Mouse (Mus musculus) forebrain, embryonic 14.5 days (tissue): ENCODE measurements at regions not wholly inside any gene's neighbourhood (a gene's known extent, or its start where the extent isn't known, plus 50 kb on each side); places are given as distances from the start of the nearest gene placed in this dataset.

Experiments used
- ATAC-seq: fragments of 200-750 bp; cut with Nextera tagmentation; 2 replicates; pipeline ENCODE4 v1.8.0; 2017; ENCODE audit warnings: mild to moderate bottlenecking, moderate library complexity
- DNase-seq: peaks from one replicate; pipeline ENCODE4 v3.0.0-alpha.2; 2015; ENCODE audit warnings: low spot score
- H3K27ac ChIP-seq: fragments of 300-500 bp; sonication (generic); 2 replicates; pipeline ENCODE4 v1.5.1; 2014; ENCODE audit warnings: low read depth, mild to moderate bottlenecking, control low read depth, low read length, moderate library complexity
- H3K27me3 ChIP-seq: fragments of 300-500 bp; sonication (generic); replicated peaks from 2 replicates; pipeline ENCODE4 v1.6.1; 2014; ENCODE audit warnings: low read length, control low read depth, mixed read lengths; ENCODE audit not compliant: control insufficient read depth, insufficient read depth
- H3K36me3 ChIP-seq: fragments of 300-500 bp; sonication (generic); 2 replicates; pipeline ENCODE4 v1.6.1; 2014; ENCODE audit warnings: low read length, control low read depth; ENCODE audit not compliant: control insufficient read depth, insufficient read depth
- H3K4me1 ChIP-seq: fragments of 300-500 bp; sonication (generic); 2 replicates; pipeline ENCODE4 v1.6.1; 2014; ENCODE audit warnings: antibody characterized with exemption, low read length, control low read depth; ENCODE audit not compliant: control insufficient read depth, insufficient read depth
- H3K4me2 ChIP-seq: fragments of 300-500 bp; sonication (generic); 2 replicates; pipeline ENCODE4 v1.6.1; 2014; ENCODE audit warnings: mild to moderate bottlenecking, control low read depth, low read length
- H3K4me3 ChIP-seq: fragments of 300-500 bp; sonication (generic); 2 replicates; pipeline ENCODE4 v1.5.1; 2014; ENCODE audit warnings: low read depth, low read length, control low read depth
- H3K9ac ChIP-seq: fragments of 300-500 bp; sonication (generic); 2 replicates; pipeline ENCODE4 v1.6.1; 2014; ENCODE audit warnings: mild to moderate bottlenecking, low read length, control low read depth, moderate library complexity
- H3K9me3 ChIP-seq: fragments of 300-500 bp; sonication (generic); replicated peaks from 2 replicates; pipeline ENCODE4 v1.6.1; 2016; ENCODE audit warnings: low read length, control low read depth, mixed read lengths; ENCODE audit not compliant: control insufficient read depth
- WGBS: fragments of 180-500 bp; shearing (Covaris S2); extraction: QIAGEN DNeasy Blood & Tissue Kit; methylation state at CpG from one replicate; pipeline ENCODE4 v1.1.7; 2014; 5-methylcytosine and 5-hydroxymethylcytosine counted together

DNA sequence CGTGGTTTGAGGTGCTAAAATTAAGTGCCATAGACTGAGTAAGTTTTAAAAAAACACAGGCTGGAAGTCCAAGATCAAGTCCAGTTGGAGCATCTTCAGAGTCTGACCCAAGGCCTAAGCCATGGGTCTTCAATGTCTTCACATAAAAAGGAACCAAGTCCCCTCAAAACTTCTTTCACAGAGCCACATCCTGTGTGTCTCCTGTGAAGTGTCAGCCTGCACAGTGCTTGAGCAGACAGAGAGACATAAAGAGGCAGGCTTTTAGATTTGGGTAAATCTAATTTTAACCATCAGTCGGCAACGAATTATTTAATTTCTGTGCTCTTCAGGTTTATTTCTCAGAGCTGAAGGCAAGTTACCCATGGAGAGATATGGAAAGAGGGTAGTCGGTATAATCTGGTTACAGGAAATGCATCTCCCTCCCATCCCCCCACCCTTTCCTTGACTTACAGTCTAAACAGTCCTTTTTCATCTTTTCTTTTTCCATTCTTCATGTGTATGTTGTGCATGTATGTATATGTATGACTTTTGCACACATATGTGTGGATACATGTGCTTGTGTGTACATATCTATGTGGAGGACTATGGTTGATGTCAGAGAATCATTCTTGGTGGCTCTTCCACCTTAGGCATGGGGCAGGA lies 75.1 kb upstream of the Cxcr4 start:
- WGBS, result 88% methylated on average over 4 of the region's 4 CpGs
- Histone ChIP-seq H3K27ac (no peak overlapping the region), H3K4me3 (no peak overlapping the region)

GRCm38 (mm10) chr1:128663207-128663606 lies 71.1 kb upstream of the Cxcr4 start:
- Histone ChIP-seq H3K4me2 (no peak overlapping the region), H3K27ac (no peak overlapping the region), H3K36me3 (no peaks in the 10 kb centered on the region), H3K27me3 (no peaks in the 10 kb centered on the region), H3K9me3 (no peaks in the 10 kb centered on the region), H3K4me1 (peaks cover 6% of the 10 kb centered on the region; the same call in 1 of the 2 replicates), H3K9ac (no peak overlapping the region), H3K4me3 (no peak overlapping the region)
- ATAC-seq, result no peak
- WGBS, result 99% methylated on average over 2 of the region's 2 CpGs
- no peak for DNase-seq

More for the DNA sequence above, 75.1 kb upstream of the Cxcr4 start:
- no peaks in the 10 kb centered on the region for H3K9me3 ChIP-seq
- peaks cover 4% of the 10 kb centered on the region; the same call in 1 of the 2 replicates for H3K4me1 ChIP-seq
- H3K9ac ChIP-seq, result no peak overlapping the region
- no peaks in the 10 kb centered on the region for H3K27me3 ChIP-seq
- no peaks in the 10 kb centered on the region for H3K36me3 ChIP-seq
- ATAC-seq (no peak), DNase-seq (no peak)
- H3K4me2 ChIP-seq, result no peak overlapping the region

DNA sequence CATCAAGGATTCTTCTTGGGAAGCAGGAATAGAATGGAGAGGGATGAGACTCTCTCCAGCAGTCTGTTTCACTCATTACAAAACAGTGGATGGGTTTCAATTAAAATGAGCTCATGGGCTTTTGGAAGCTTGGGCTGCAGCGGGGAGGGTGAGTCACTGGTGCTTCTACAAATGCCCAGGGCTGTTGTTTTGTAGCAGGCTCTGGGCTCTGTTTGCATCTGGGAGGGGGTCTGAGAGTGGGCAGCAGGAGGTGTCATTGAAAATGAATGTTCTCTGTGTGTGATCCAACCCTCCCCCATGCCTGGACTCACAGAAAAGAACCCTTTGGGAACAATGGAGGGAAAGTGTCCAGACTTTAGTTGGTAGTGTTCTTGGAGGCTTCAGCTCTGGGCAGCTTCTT lies 67.8 kb upstream of the Cxcr4 start:
- Histone ChIP-seq H3K27ac (no peak overlapping the region), H3K36me3 (no peaks in the 10 kb centered on the region), H3K9ac (no peak overlapping the region), H3K4me2 (no peak overlapping the region), H3K27me3 (no peaks in the 10 kb centered on the region), H3K4me3 (no peak overlapping the region), H3K4me1 (peaks cover 6% of the 10 kb centered on the region; the same call in 1 of the 2 replicates), H3K9me3 (no peaks in the 10 kb centered on the region)
- 28% methylated on average over 1 of the region's 1 CpGs for WGBS
- ATAC-seq (peak; percentile 60), DNase-seq (peak; percentile 27)

GRCm38 (mm10) chr1:128658802-128659201 lies 66.7 kb upstream of the Cxcr4 start:
- H3K4me3 ChIP-seq, result no peak overlapping the region
- H3K9me3 ChIP-seq, result no peaks in the 10 kb centered on the region
- ATAC-seq (no peak), DNase-seq (no peak)
- no peak overlapping the region for H3K9ac ChIP-seq
- H3K4me1 ChIP-seq, result peaks cover 6% of the 10 kb centered on the region; the same call in 1 of the 2 replicates
- H3K27me3 ChIP-seq, result no peaks in the 10 kb centered on the region
- H3K27ac ChIP-seq, result no peak overlapping the region
- WGBS, result 83% methylated on average over 2 of the region's 2 CpGs
- no peak overlapping the region for H3K4me2 ChIP-seq
- H3K36me3 ChIP-seq, result no peaks in the 10 kb centered on the region

DNA sequence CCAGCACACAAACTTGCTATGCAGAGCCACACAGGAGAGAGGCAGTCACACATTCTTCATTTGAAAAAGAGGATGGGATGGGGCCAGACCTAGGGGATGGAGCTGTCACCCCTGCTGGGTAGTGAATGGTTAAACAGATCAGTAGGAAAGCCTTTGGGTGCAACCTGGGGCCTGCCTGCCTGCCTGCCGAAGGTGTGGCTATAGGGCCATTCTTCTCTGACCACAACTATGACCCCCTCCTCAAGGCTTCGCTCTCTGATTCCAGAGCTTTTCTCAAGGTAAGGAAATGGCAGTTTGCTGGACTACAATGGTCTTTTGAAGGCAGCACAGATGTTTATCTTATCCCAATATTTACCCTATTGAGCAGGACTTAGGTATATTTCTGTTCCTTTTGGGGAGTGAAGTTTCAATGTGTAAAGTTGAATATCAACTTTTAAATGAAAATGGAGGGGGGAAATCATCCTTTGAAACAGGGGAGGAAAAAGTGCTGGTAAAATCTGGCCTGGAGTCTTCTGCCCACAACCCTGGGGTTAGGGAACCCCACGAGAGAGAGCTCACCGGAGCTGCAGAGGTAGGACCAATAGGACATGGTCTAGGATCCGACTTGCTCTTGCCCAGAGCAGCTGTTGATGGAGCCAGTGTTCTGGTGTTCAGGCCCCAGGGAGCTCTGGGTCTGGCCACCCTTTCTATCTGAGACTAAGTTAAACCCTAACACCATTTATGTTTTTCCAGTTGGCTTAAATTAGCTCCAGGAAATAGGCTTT lies 62.2 kb upstream of the Cxcr4 start:
- no peak overlapping the region for H3K9ac ChIP-seq
- no peaks in the 10 kb centered on the region for H3K36me3 ChIP-seq
- H3K4me1 ChIP-seq, result no peaks in the 10 kb centered on the region
- ATAC-seq (no peak), DNase-seq (no peak)
- no peak overlapping the region for H3K4me3 ChIP-seq
- no peaks in the 10 kb centered on the region for H3K9me3 ChIP-seq
- H3K27me3 ChIP-seq, result no peaks in the 10 kb centered on the region
- H3K27ac ChIP-seq, result no peak overlapping the region
- WGBS, result 68% methylated on average over 5 of the region's 5 CpGs
- no peak overlapping the region for H3K4me2 ChIP-seq

DNA sequence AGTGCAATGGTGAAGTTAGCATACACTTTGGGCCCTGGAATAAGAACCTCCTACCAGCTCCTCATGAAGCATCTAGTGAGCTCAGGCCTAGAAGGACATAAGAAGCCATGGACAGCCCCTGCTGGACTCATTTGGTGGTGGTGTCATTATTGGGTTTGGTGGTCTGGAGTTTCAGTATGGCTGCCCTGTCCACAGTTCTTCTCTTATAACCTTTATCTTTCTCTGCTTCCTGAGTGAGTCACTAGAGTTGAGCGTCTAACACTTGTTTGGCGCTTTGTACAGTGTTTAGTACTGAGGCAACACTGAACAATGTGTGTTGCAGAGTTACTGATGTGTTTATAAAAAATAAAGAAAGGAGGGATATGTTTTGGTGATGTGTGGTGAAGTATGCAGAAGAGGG lies 58.5 kb upstream of the Cxcr4 start:
- 96% methylated on average over 2 of the region's 2 CpGs for WGBS
- Histone ChIP-seq H3K4me2 (no peak overlapping the region), H3K9ac (no peak overlapping the region), H3K27me3 (no peaks in the 10 kb centered on the region), H3K36me3 (no peaks in the 10 kb centered on the region), H3K9me3 (no peaks in the 10 kb centered on the region), H3K4me1 (no peaks in the 10 kb centered on the region), H3K4me3 (no peak overlapping the region), H3K27ac (no peak overlapping the region)
- DNase-seq (no peak), ATAC-seq (no peak)

- ATAC-seq, result peak; percentile 89
- no peak overlapping the region for H3K27ac ChIP-seq
- H3K4me2 ChIP-seq, result no peak overlapping the region
These were observed 57.5 kb upstream of the Cxcr4 start for GRCm38 (mm10) chr1:128649490-128650178.

GRCm38 (mm10) chr1:128643316-128643776 lies 51.3 kb upstream of the Cxcr4 start:
- WGBS, result 8% methylated on average over 4 of the region's 4 CpGs
- Histone ChIP-seq H3K9ac (no peak overlapping the region), H3K27me3 (no peaks in the 10 kb centered on the region), H3K9me3 (no peaks in the 10 kb centered on the region), H3K4me3 (no peak overlapping the region), H3K4me2 (no peak overlapping the region), H3K36me3 (no peaks in the 10 kb centered on the region), H3K27ac (no peak overlapping the region), H3K4me1 (0 out of 2 replicates have a peak, but pooled peaks cover 6% of the 10 kb centered on the region)
- DNase-seq, result peak; percentile 14
- ATAC-seq, result no peak

More at GRCm38 (mm10) chr1:128649490-128650178, 57.5 kb upstream of the Cxcr4 start:
- Histone ChIP-seq H3K36me3 (no peaks in the 10 kb centered on the region), H3K9me3 (no peaks in the 10 kb centered on the region), H3K9ac (no peak overlapping the region), H3K27me3 (no peaks in the 10 kb centered on the region), H3K4me1 (no peaks in the 10 kb centered on the region), H3K4me3 (no peak overlapping the region)
- DNase-seq, result peak; percentile 85
- WGBS, result 3% methylated on average over 13 of the region's 13 CpGs
